In genomic region chr2:6278813-6279530, GRCm38 (mm10) we compare ENCODE assay signal across 18 mouse cellular contexts. TPM values are rescaled to one million over a fixed set of nuclear protein-coding genes. Genes with fewer than 3 reads are reported as not detected.
DNase-seq lines count a peak whose midpoint lies in the region; ATAC-seq lines count a peak whose summit lies in the region.
"Had no signal": no experiment of that assay in that cellular context is flagged by ENCODE, and none has a peak within 500 bp of the region (broad histone marks: within the 10 kb centered on the region; RNA-seq: fewer than 3 reads in every experiment).

No protein-coding gene starts in this region.

- 79% methylated on average over 10 of the region's 10 CpGs for WGBS in heart, embryonic 13.5 days
- WGBS in intestine, embryonic 15.5 days = 82% methylated on average over 10 of the region's 10 CpGs

- intact Hi-C loops in heart, postnatal 25 days (cut with DNase I) = no loop called here

- no peaks in the 10 kb centered on the region for H3K27me3 ChIP-seq in heart, embryonic 13.5 days (replicated peaks)
- H3K27me3 ChIP-seq in intestine, embryonic 15.5 days (replicated peaks) = no peaks in the 10 kb centered on the region
- H3K27me3 ChIP-seq: midbrain, embryonic 12.5 days had no signal

- H3K36me3 ChIP-seq in heart, embryonic 13.5 days = no peaks in the 10 kb centered on the region
- no peaks in the 10 kb centered on the region for H3K36me3 ChIP-seq in intestine, embryonic 15.5 days
- H3K36me3 ChIP-seq: G1E; midbrain, embryonic 12.5 days had no signal

- no peaks in the 10 kb centered on the region for H3K9me3 ChIP-seq in heart, embryonic 13.5 days
- H3K9me3 ChIP-seq in intestine, embryonic 15.5 days = no peaks in the 10 kb centered on the region
- H3K9me3 ChIP-seq: G1E; midbrain, embryonic 12.5 days had no signal

- DNase-seq in heart, postnatal 25 days (ENCODE audit: low spot score) = no peak
- peak; percentile 39 for DNase-seq in B cell, adult 2 months
- DNase-seq in c-Kit-positive CD71-negative TER-119-negative erythroid progenitor cells, embryonic 14.5 days (ENCODE audit: low read depth) = peak; percentile 57
- no peak for DNase-seq in kidney, adult 8-10 months
- no peak for DNase-seq in frontal cortex, postnatal 14 days (ENCODE audit: low spot score in 2 of 2)
- DNase-seq: cerebellum, adult 11 months; cerebellum, postnatal 25 days; gastrocnemius, adult 2 months; right cerebral cortex, postnatal 14 days; thymus, postnatal 25 days had no signal

- H3K27ac ChIP-seq in heart, embryonic 13.5 days (replicated peaks) = peak overlapping the region; percentile 39; the same call in 1 of the 2 replicates
- no peak overlapping the region for H3K27ac ChIP-seq in intestine, embryonic 15.5 days
- H3K27ac ChIP-seq: gastrocnemius, adult 2 months; midbrain, embryonic 12.5 days had no signal

- ATAC-seq in heart, embryonic 13.5 days (ENCODE audit: extremely low read depth, insufficient number of reproducible peaks, low FRiP score, low TSS enrichment) = no peak
- peak; percentile 88 for ATAC-seq in megakaryocyte progenitor cell, adult 5-6 weeks (replicated peaks; ENCODE audit: poor library complexity)
- no peak for ATAC-seq in intestine, embryonic 15.5 days
- ATAC-seq: forebrain, embryonic 16.5 days; hindbrain, embryonic 16.5 days; lung, postnatal 0 days had no signal

- H3K4me2 ChIP-seq in heart, embryonic 13.5 days = no peak overlapping the region
- H3K4me2 ChIP-seq in intestine, embryonic 15.5 days (replicated peaks) = no peak overlapping the region
- H3K4me2 ChIP-seq: midbrain, embryonic 12.5 days had no signal

- H3K4me3 ChIP-seq in heart, embryonic 13.5 days = no peak overlapping the region
- no peak overlapping the region for H3K4me3 ChIP-seq in intestine, embryonic 15.5 days (replicated peaks)
- H3K4me3 ChIP-seq: gastrocnemius, adult 2 months; midbrain, embryonic 12.5 days had no signal

- H3K9ac ChIP-seq in heart, embryonic 13.5 days = no peak overlapping the region
- no peak overlapping the region for H3K9ac ChIP-seq in intestine, embryonic 15.5 days
- H3K9ac ChIP-seq: midbrain, embryonic 12.5 days had no signal

- H3K4me1 ChIP-seq in heart, embryonic 13.5 days = peaks cover 10% of the 10 kb centered on the region; the same call in 1 of the 2 replicates
- H3K4me1 ChIP-seq in intestine, embryonic 15.5 days (replicated peaks) = no peaks in the 10 kb centered on the region
- H3K4me1 ChIP-seq: midbrain, embryonic 12.5 days had no signal

RNA-seq across cellular contexts. Expression of gene Usp6nl, which starts 43.5 kb away (rescaled TPM):
- 4.6 and 5.5 TPM in 2 replicates for polyA plus RNA-seq in heart, embryonic 13.5 days (2015; fragmentation: Nextera tagmentation; extraction: Ambion mirVana)
- 1 to 10 TPM; 6.3 to 6.7 TPM for total RNA-seq in heart, postnatal 25 days (2021)
- 13.3 and 19.2 TPM in 2 replicates for total RNA-seq in megakaryocyte progenitor cell, adult 5-6 weeks (2015)
- total RNA-seq in megakaryocyte progenitor cell, adult 5-6 weeks (2017) = 7.0 and 8.8 TPM in 2 replicates
- 9.4 and 11.8 TPM in 2 replicates for polyA plus RNA-seq in intestine, embryonic 15.5 days (2015; fragmentation: Nextera tagmentation; extraction: Ambion mirVana)

Comparison
In these comparisons a context has a peak if more than half of its experiments do, and no peak if none do; other contexts are left out.
1. DNase-seq: peak in B cell, adult 2 months (2 of 2) and c-Kit-positive CD71-negative TER-119-negative erythroid progenitor cells, embryonic 14.5 days (single experiment); none in heart, postnatal 25 days (single experiment), kidney, adult 8-10 months (0 of 2) and frontal cortex, postnatal 14 days (0 of 2).